Mouse (Mus musculus) lung, adult 2 months (tissue): ENCODE measurements around the gene Mrpl58.

ENCODE experiments used
- CTCF ChIP-seq: fragments of 200-500 bp; IDR thresholded peaks from 2 replicates; pipeline ENCODE4 v1.5.1; 2011; ENCODE audit warnings: mild to moderate bottlenecking, low read length, control low read depth; ENCODE audit not compliant: insufficient read depth
- POLR2A ChIP-seq: fragments of 200-500 bp; IDR thresholded peaks from 2 replicates; pipeline ENCODE4 v1.6.1; 2011; ENCODE audit warnings: low read depth, mild to moderate bottlenecking, control low read depth, low read length, borderline replicate concordance; ENCODE audit errors: extremely low read depth

- peak; percentile 39; the same call in 1 of the 2 replicates for TF ChIP-seq CTCF
- TF ChIP-seq POLR2A: no peak
Observed at GRCm38 (mm10) chr11:115359726-115360125, 43.8 kb upstream of the Mrpl58 start.
